Mouse (Mus musculus): ENCODE results near the gene 1700013G24Rik.
A peak's percentile ranks its signal among the peaks of the same experiment; 100 is the strongest.

DNA sequence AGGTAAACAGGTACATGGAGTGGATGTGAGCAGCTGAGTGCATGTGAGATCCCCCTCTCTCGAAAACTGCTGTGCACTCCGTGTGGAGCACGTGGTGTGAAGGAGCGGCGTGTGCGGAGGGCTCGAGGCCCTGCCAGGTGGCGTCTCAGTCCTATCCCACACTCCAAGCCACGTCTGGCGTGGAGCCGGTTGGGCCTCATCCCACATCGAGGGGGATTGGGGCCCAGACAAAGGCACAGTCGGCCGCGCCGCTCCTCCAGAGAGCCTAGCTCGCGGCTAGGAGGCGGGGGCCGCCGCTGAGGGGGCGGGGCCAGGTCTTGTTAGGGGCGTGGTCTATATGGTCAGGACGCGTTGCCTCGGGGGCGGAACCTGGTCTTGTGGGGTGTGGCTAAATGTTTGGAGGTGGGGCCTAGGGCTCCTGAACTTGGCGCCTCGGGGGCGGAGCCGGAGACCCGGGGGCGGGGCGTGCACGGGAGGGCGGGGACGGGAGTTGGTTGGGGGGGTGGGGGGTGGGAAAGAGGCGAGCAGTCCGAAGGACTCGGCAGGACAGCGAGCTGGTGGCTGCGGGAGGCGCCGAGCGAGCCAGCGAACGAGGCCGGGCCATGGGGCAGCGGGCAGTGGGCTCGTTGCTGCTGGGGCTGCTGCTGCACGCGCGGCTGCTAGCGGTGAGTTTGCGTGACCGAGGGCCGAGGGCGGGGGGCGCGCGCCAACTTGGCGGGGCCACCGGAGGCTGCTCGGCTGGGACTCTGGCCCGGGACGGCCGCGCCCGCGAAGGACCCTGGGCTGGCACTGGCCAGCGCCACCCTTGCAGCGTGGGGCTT, 15.4 kb downstream of the 1700013G24Rik start, which contains the start of gene Hspg2:
- TF ChIP-seq CTCF (IDR thresholded peaks at IDR 0.05) (peak; percentile 23; the same call in 1 of the 2 replicates), EP300 (IDR thresholded peaks at IDR 0.05) (no peak)

Data from lung, postnatal 0 days (tissue).